Mouse (Mus musculus) heart, adult 11 months (tissue): ENCODE results near the gene Dnajc5g.

Experiments used
- DNase-seq: peaks from one replicate; pipeline ENCODE4 v3.0.0; 2022

Dnajc5g gene

DNA sequence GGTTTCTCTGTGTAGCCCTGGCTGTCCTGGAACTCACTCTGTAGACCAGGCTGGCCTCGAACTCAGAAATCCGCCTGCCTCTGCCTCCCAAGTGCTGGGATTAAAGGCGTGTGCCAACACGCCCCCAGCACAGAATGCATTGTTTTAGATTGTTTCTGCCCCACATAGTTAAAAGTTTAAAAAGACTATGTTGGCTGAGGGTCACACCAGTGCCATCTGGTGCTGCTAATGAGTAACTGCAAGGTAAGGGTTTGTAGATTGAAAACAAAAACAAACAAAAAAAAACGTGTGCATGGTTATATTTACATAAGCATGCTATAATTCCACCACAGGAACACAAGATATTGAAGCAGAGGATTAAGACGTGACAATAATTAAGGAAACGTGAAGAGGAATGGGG, 4.7 kb downstream of the Dnajc5g start:
- DNase-seq = no peak

DNA sequence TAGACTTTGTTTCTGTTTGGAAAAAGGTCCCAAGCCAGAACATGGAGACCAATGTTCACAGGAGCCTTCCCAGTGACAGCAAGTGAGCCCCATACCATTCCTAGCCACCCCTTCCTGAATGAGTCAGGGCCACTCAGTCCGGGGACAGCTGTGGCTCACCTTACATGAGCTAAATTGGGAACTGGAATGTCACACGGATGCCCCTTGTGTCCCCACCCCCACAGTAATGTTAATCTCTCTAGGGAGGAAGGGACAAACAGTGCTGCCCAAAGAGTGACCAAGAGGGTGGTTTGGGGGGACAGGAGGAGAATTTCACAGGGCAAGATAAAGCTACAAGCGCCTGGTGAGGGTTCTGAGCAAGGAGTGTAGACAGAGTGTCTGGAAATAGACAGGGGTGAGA, 10.3 kb downstream of the Dnajc5g start, which contains the start of gene Trim54:
Trim54 (plus strand) TSS at position 359 of the 400 bp plus-strand sequence.
- DNase-seq = peak; percentile 98

DNA sequence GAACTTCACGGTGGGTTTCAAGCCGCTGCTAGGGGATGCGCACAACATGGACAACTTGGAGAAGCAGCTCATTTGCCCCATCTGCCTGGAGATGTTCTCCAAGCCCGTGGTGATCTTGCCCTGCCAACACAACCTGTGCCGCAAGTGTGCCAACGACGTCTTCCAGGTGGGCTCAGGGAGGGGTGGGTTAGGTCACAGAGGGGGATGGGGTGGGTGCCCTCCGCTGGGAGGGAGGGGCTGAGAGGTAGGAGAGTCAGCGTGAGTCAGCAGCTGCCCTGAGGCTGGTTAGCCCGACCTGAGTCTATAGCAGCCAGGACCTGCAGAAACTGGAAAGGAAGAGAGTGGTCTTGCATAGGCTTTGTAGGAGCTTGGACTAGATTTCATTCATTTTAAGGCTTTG, 10.8 kb downstream of the Dnajc5g start:
- DNase-seq = peak; percentile 91

DNA sequence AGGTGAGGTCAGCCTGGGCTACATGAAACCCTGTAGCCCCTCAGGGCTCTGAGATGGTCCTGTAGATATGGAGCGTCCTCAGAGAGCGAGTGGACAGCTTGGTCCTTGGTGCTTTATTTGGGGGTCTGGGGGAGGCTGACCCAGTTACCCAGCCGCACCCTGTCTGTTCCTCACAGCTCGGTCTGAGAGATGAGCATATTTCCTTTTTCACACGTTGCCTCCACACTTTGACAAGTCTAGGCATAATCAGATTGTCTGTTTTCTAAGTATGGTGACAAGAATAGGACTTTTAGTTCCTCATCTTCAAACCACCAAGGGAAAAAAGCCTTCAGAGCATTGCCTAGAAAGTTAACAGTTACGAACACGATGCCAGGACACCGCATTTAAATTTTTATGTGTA, 15.0 kb downstream of the Dnajc5g start:
- DNase-seq = peak; percentile 73

DNA sequence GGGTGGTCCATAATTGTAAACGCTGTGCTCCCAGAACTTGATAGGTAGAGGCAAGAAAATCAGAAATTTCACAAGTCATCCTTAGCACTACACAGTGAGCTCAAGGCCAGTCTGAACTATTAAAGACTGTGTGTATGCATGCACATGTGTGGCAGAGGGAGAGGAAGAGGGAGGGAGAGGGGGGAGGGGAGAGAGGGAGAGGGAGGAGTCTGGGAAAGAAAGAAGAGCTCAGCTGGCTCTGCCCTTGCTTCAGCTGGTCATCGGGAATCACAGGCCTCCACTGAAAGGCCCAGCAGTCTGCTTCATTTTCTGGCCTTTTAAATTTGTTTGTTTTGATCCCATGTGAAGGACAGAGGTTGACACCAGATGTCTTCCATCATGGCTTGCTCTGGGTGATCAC, 17.4 kb downstream of the Dnajc5g start:
- no peak for DNase-seq

DNA sequence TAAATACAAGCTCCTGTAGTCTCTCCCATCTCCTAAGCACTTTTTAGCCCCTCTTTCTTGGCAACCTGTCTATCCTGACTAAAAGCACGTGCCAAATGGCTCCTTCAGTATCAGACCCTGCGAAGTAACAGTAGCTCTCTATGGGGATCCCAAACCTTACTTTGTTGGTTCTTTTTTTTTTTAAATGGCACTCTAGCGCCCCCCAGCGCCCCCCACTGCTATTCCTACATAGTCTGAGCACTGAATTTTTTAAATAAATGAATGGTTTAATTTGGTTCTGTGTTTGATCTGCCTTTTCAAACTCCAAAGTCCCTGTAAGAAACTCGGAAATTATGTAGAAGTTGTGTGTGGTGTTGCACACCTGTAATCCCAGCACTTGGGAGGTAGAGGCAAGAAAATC, 20.0 kb downstream of the Dnajc5g start:
- no peak for DNase-seq

DNA sequence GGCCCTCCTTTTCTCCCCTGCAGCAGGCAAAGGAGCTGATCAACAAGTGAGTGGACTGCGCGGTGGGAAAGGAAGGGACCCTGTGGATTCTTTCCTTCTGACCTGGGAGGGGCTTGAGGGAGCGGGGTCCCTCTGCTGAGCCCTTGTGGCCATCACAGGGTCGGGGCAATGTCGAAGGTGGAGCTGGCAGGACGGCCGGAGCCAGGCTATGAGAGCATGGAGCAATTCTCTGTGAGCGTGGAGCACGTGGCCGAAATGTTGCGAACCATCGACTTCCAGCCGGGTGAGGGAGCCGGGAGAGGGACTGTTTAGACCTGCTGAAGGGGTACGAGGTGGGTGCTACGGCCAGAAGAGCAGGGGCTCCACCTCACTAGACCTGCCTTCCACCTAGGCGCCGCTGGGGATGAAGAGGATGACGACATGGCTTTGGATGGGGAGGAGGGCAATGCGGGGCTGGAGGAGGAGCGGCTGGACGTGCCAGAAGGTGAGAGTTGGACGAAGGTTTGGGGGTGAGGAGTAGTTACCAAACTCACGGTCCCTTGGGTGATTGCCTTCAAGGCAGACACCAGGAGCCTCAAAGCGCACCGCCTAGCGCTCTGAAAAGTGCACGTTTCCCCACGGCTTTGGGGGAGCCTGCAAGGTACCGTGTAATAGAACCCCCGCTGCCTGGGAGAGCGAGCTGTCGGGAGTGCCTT, 30.8 kb downstream of the Dnajc5g start:
- peak; percentile 90 for DNase-seq

DNA sequence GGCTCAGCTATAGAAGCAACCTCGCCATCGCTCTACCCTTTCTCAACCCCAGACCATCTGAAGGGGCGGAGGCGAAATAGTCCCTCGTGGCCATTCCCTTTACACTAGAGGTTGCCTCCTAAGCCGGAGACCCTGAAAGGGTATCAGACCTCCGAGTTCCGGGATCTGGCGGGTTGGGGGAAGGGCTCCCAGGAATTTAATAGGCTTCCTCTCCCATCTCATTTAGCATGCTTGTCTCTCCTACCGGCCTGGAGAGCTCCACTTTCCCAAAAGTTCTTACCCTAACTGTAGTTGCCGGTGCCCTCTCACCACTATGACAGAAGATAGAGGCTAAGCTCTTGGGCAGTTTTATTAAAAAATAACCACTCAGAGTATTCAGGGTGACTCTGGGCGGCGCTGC, 31.6 kb downstream of the Dnajc5g start:
- DNase-seq = peak; percentile 61

DNA sequence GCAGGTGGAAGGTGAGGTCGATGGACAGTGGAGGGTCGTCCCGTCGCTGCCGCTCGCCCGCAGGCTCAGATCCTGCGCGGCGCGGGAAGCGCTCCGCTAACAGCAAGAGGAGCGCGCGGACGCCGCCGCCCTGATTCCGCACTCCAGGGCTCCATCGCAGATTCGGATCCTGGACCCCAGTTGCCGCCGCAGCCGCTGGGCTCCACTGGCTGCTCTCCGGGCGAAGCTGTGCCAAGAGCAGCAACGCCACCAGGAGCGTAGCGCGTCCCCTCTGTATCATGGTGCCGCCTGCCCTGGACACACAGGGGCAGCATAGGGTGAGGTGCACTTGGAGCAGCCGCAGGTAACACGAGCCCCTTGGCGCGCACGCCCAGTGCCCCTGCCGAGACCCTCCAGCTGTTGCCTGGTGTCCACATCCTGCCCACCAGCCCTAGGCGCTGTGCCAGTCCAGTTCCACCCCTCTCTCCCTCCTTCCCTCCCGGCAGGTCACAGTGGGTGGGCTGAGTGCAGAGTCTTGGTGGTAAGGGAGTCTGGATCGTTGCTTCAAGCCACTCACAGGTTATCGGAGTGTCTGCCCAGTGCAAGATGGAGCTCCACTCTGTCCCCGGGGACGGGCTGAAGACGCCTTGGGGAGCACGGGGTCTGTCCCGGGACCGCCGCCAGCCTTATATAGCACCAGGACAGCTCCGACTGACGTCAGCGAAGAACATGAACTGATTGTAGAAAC, 32.3 kb downstream of the Dnajc5g start, which contains the start of gene Ucn:
Ucn (minus strand) TSS at position 589 of the 727 bp plus-strand sequence.
- peak; percentile 91 for DNase-seq

DNA sequence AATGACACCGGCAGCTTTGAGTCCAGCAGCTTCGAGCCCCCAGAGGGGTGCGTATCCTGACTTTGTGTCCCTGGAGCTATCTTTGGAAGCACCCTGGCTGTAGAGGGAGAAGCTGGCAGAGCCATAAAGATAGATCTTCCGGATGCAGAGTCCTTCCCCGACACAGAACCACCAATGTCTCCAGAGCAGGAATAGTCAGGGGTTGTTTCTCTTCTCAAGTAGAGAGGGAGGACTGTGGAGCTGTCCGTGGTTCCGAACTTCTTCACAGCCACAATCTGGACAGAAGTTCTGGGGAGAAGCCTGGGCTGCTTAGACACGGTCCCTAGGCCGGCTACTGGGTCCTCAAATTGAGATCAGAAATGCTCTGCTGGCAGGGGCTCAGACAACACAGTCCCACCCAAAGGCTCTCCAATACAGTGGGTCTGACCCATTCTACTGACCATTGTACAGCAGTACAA, 32.9 kb downstream of the Dnajc5g start:
- peak; percentile 88 for DNase-seq

DNA sequence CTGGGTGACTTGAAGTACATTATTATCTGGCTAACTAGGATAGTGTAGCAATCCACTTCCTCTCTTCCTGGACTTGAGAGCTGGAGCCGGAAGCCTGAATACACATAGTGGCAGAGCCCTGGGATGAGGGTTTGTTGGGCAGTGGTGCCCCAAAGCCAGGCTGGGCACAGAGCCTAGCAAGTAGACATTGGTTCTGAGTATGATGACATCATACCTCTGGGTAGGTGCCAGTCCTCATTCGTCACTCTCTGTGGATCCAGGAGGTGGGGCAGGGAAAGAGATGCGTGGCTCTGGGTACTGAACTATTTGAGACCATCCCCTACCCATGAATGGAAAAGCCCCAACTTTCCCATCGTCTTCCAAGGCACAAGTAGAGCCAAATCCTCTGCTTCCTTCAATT, 43.7 kb downstream of the Dnajc5g start:
- DNase-seq = peak; percentile 92

DNA sequence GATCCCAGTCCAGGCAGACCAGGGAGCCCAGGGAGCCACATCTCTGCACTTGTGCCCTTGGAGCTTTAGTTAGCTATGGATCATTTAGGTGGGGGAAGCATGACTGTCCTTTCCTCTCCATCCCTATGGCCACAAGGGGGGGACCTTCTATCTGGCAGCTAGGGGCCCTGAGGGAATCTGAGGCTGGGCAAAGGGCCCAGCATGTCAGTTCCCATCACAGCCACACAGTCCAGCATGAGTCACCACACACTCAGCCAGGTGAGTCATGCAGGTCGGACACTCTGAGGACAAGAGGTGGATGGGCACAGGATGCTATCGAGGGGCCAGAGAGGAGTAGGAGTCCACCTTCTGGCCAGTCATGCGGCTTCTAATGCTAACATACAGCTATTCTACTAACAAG, 45.7 kb downstream of the Dnajc5g start:
- peak; percentile 96 for DNase-seq

DNA sequence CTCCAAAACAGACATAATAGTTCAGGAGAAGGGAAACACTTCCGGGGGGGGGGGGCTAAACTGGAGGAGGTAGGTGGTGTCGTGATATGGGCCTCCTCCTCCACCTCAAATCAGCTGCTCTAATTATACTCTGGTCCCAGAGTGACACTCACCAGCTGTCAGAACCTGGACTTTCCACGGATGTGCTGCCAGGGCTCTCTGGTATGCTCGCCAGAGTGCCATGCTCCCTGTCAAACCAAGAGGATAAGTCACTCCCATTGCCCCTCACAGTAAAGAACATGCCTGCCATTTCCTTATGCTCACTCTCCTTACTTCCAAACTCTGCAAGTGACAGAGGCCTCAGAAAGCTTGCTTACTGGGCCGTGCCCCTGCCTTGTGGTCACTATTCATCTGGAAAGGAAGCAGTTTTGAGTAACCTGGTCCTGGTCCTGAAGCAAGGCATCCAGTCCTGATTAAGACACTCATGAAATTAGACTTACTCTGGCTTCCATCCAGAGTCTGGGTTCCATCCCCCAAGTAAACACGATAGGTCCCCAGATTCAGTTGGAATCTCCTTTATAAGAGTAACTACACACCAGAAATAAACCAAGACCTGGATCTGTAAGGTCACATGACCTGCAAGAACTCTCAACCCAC, 47.5 kb downstream of the Dnajc5g start:
- DNase-seq = peak; percentile 96

DNA sequence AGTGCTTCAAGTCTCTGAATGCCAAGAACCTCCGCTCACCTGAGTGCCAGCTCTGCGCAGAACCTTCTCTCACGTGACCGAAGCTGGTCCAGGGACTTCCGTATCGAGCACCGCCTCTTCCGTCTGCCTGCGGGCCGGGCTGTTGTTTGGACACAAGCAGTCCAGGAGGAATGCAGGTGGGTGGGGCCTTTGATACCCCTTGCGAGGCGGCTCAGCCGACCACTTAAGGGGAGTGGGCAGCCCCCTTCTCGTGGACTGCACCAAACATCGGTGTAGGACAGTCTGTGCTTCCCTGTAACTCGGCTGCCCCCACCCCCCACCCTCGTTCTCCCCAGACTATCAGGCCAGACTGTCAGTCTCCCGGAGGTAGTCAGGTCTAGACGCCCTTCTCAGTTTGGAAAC, 48.1 kb downstream of the Dnajc5g start, which contains the start of gene Mpv17:
Mpv17 (minus strand) TSS at position 100 of the 402 bp plus-strand sequence.
- DNase-seq = peak; percentile 99
